Mouse (Mus musculus) intestine, embryonic 16.5 days (tissue): ENCODE results near the gene Cdh4. TPM values are rescaled to one million over a fixed set of nuclear protein-coding genes. Genes with fewer than 3 reads are reported as not detected.

Experiments used
- ATAC-seq: fragments of 200-750 bp; cut with Nextera tagmentation; 2 replicates; pipeline ENCODE4 v1.8.0; 2017; ENCODE audit warnings: moderate TSS enrichment, moderate library complexity
- H3K27ac ChIP-seq: fragments of 300-500 bp; sonication (generic); 2 replicates; pipeline ENCODE4 v1.5.1; 2014; ENCODE audit warnings: mild to moderate bottlenecking, low read length
- H3K27me3 ChIP-seq: fragments of 300-500 bp; sonication (generic); replicated peaks from 2 replicates; pipeline ENCODE4 v1.6.1; 2014; ENCODE audit warnings: low read length, control low read depth, mixed read lengths; ENCODE audit not compliant: control insufficient read depth, insufficient read depth
- H3K36me3 ChIP-seq: fragments of 300-500 bp; sonication (generic); 2 replicates; pipeline ENCODE4 v1.6.1; 2014; ENCODE audit warnings: low read length, control low read depth; ENCODE audit not compliant: control insufficient read depth, insufficient read depth
- H3K4me1 ChIP-seq: fragments of 300-500 bp; sonication (generic); 2 replicates; pipeline ENCODE4 v1.6.1; 2014; ENCODE audit warnings: low read length, control low read depth, mixed read lengths; ENCODE audit not compliant: control insufficient read depth, insufficient read depth
- H3K4me2 ChIP-seq: fragments of 300-500 bp; sonication (generic); 2 replicates; pipeline ENCODE4 v1.6.1; 2014; ENCODE audit warnings: low read depth, low read length, control low read depth
- H3K4me3 ChIP-seq: fragments of 300-500 bp; sonication (generic); 2 replicates; pipeline ENCODE4 v1.5.1; 2014; ENCODE audit warnings: mild to moderate bottlenecking, low read length
- H3K9ac ChIP-seq: fragments of 300-500 bp; sonication (generic); 2 replicates; pipeline ENCODE4 v1.6.1; 2014; ENCODE audit warnings: low read depth, low read length
- H3K9me3 ChIP-seq: fragments of 300-500 bp; sonication (generic); 2 replicates; pipeline ENCODE4 v1.6.1; 2016; ENCODE audit warnings: low read length, control low read depth; ENCODE audit not compliant: control insufficient read depth
- WGBS: fragments of 180-500 bp; shearing (Covaris S2); extraction: QIAGEN DNeasy Blood & Tissue Kit; methylation state at CpG from one replicate; pipeline ENCODE4 v1.1.7; 2014; 5-methylcytosine and 5-hydroxymethylcytosine counted together
- polyA plus RNA-seq: library from polyadenylated mRNA; unstranded; fragments of >200 nt; fragmentation: Nextera tagmentation; extraction: Ambion mirVana; gene quantifications from 2 replicates; pipeline ENCODE4 v1.2.1, GENCODE M21; 2015

Gene Cdh4
- polyA plus RNA-seq, 1 experiment from 2014 or later: 2.2 TPM

- ATAC-seq: no peak
- no peak overlapping the region for H3K27ac ChIP-seq
- H3K4me3 ChIP-seq: no peak overlapping the region
- no peaks in the 10 kb centered on the region for H3K36me3 ChIP-seq
- H3K9ac ChIP-seq: no peak overlapping the region
- no peaks in the 10 kb centered on the region for H3K9me3 ChIP-seq
- WGBS: 83% methylated on average over 11 of the region's 11 CpGs
- no peaks in the 10 kb centered on the region for H3K4me1 ChIP-seq
- no peak overlapping the region for H3K4me2 ChIP-seq
- H3K27me3 ChIP-seq: no peaks in the 10 kb centered on the region
Observed at GRCm38 (mm10) chr2:179586436-179586835, 144.2 kb downstream of the Cdh4 start.

- Histone ChIP-seq H3K9ac (no peak overlapping the region), H3K27me3 (no peaks in the 10 kb centered on the region), H3K27ac (no peak overlapping the region), H3K4me1 (no peaks in the 10 kb centered on the region), H3K9me3 (no peaks in the 10 kb centered on the region), H3K4me3 (no peak overlapping the region), H3K4me2 (no peak overlapping the region), H3K36me3 (no peaks in the 10 kb centered on the region)
- WGBS: 76% methylated on average over 2 of the region's 2 CpGs
- ATAC-seq: no peak
Observed at GRCm38 (mm10) chr2:179587069-179587468, 144.8 kb downstream of the Cdh4 start.

DNA sequence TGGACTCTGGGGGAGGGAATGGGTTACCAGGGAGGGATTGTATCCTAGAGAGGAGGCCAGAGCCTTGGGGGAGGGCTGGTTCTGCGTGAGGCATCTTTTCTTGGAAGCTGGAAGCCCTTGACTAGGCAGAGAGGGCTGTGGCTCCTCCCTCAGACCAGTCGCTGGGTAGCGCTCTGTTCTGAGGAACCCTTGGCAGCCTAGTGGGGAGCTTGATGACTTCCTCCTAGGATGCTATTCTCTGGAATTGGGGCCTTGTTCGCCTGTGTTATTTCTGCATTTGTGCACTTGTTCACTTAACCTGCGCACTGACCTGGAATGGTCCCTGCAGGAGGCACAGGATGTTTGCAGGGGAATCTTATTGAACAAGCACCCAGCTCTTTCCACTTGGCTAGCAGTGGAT, 149.4 kb downstream of the Cdh4 start:
- Histone ChIP-seq H3K27me3 (no peaks in the 10 kb centered on the region), H3K9ac (no peak overlapping the region), H3K4me2 (no peak overlapping the region), H3K4me3 (no peak overlapping the region), H3K9me3 (no peaks in the 10 kb centered on the region), H3K4me1 (no peaks in the 10 kb centered on the region), H3K27ac (no peak overlapping the region), H3K36me3 (no peaks in the 10 kb centered on the region)
- WGBS: 59% methylated on average over 5 of the region's 5 CpGs
- no peak for ATAC-seq

GRCm38 (mm10) chr2:179595013-179595412, 152.8 kb downstream of the Cdh4 start:
- Histone ChIP-seq H3K36me3 (no peaks in the 10 kb centered on the region), H3K27me3 (no peaks in the 10 kb centered on the region), H3K4me1 (no peaks in the 10 kb centered on the region), H3K27ac (no peak overlapping the region), H3K4me3 (no peak overlapping the region), H3K9me3 (no peaks in the 10 kb centered on the region), H3K9ac (no peak overlapping the region), H3K4me2 (no peak overlapping the region)
- WGBS: 71% methylated on average over 4 of the region's 4 CpGs
- ATAC-seq: no peak

GRCm38 (mm10) chr2:179598886-179599285, 156.7 kb downstream of the Cdh4 start:
- H3K4me1 ChIP-seq: no peaks in the 10 kb centered on the region
- H3K4me3 ChIP-seq: no peak overlapping the region
- H3K9me3 ChIP-seq: no peaks in the 10 kb centered on the region
- H3K27ac ChIP-seq: no peak overlapping the region
- H3K4me2 ChIP-seq: no peak overlapping the region
- ATAC-seq: no peak
- no peak overlapping the region for H3K9ac ChIP-seq
- WGBS: 86% methylated on average over 11 of the region's 11 CpGs
- H3K27me3 ChIP-seq: no peaks in the 10 kb centered on the region
- H3K36me3 ChIP-seq: no peaks in the 10 kb centered on the region

- no peaks in the 10 kb centered on the region for H3K36me3 ChIP-seq
- no peak overlapping the region for H3K4me3 ChIP-seq
- H3K27me3 ChIP-seq: no peaks in the 10 kb centered on the region
- H3K9ac ChIP-seq: no peak overlapping the region
- H3K27ac ChIP-seq: no peak overlapping the region
- WGBS: 62% methylated on average over 1 of the region's 1 CpGs
- H3K4me2 ChIP-seq: no peak overlapping the region
- H3K4me1 ChIP-seq: no peaks in the 10 kb centered on the region
- ATAC-seq: no peak
- H3K9me3 ChIP-seq: no peaks in the 10 kb centered on the region
Observed at GRCm38 (mm10) chr2:179599886-179600285, 157.7 kb downstream of the Cdh4 start.

GRCm38 (mm10) chr2:179600347-179600746, 158.1 kb downstream of the Cdh4 start:
- ATAC-seq: no peak
- Histone ChIP-seq H3K4me3 (no peak overlapping the region), H3K4me2 (no peak overlapping the region), H3K9ac (no peak overlapping the region), H3K9me3 (no peaks in the 10 kb centered on the region), H3K27ac (no peak overlapping the region), H3K27me3 (no peaks in the 10 kb centered on the region), H3K4me1 (no peaks in the 10 kb centered on the region), H3K36me3 (no peaks in the 10 kb centered on the region)
- 78% methylated on average over 2 of the region's 2 CpGs for WGBS

DNA sequence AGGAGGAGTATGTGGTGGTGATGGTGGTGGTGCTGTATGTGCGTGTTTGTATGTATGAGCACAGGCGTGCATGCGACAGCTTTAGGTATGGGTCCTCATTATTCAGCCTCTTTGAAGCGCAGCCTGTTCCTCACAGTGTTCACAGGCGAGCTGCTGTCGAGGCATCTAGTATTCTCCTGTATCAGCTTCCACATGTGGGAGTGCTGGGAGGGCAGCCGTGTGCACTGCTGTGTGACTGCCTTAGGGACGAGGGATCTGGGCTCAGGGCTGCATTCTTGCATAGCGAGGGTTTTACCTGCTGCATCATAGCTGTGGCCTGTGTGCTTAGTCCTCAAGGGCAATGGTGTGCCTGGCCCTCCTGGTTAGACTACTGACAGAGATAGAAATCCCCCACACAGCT, 158.9 kb downstream of the Cdh4 start:
- no peak for ATAC-seq
- no peak overlapping the region for H3K4me2 ChIP-seq
- no peaks in the 10 kb centered on the region for H3K9me3 ChIP-seq
- no peak overlapping the region for H3K27ac ChIP-seq
- 84% methylated on average over 9 of the region's 9 CpGs for WGBS
- H3K4me1 ChIP-seq: no peaks in the 10 kb centered on the region
- H3K36me3 ChIP-seq: no peaks in the 10 kb centered on the region
- H3K9ac ChIP-seq: no peak overlapping the region
- H3K4me3 ChIP-seq: no peak overlapping the region
- H3K27me3 ChIP-seq: no peaks in the 10 kb centered on the region

DNA sequence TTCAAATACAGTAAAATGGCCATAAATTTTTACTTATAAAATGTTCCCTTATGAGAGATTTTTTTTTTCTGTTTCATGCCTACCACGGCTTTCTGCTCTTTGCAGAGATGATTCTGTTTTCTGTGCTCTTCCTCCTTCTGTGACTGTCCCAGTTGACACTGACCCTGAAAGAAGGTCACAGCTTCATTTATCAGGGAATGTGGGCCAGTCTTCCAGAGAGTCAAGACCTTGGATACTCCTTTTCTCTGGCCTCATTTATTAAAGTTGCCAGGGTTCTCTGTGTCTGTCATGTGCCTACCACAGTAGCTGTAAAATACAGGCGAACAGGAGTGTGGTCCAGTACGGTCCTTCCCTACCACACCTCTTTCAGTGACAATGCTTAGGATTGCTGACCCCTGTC, 162.5 kb downstream of the Cdh4 start:
- H3K4me1 ChIP-seq: no peaks in the 10 kb centered on the region
- WGBS: 69% methylated on average over 3 of the region's 3 CpGs
- H3K9me3 ChIP-seq: no peaks in the 10 kb centered on the region
- no peak overlapping the region for H3K4me2 ChIP-seq
- H3K4me3 ChIP-seq: no peak overlapping the region
- no peaks in the 10 kb centered on the region for H3K36me3 ChIP-seq
- H3K27me3 ChIP-seq: no peaks in the 10 kb centered on the region
- no peak overlapping the region for H3K9ac ChIP-seq
- no peak overlapping the region for H3K27ac ChIP-seq
- no peak for ATAC-seq

- Histone ChIP-seq H3K4me3 (no peak overlapping the region), H3K27me3 (no peaks in the 10 kb centered on the region), H3K27ac (no peak overlapping the region), H3K4me1 (no peaks in the 10 kb centered on the region), H3K9ac (no peak overlapping the region), H3K9me3 (no peaks in the 10 kb centered on the region), H3K4me2 (no peak overlapping the region), H3K36me3 (no peaks in the 10 kb centered on the region)
- ATAC-seq: no peak
- WGBS: 78% methylated on average over 10 of the region's 10 CpGs
Observed at GRCm38 (mm10) chr2:179605255-179605654, 163.0 kb downstream of the Cdh4 start.
